Mouse (Mus musculus) adrenal gland, postnatal 14 days (tissue): Measurements from ENCODE around the gene Gstt4. TPM values are rescaled to one million over a fixed set of nuclear protein-coding genes. Genes with fewer than 3 reads are reported as not detected.

Source experiments
- DNase-seq: peaks from one replicate; pipeline ENCODE4 v3.0.0; 2021; ENCODE audit warnings: mixed read lengths
- total RNA-seq: library from RNA; stranded (reverse); gene quantifications from 2 replicates; pipeline ENCODE4 v1.2.3, GENCODE M21; 2021

Gstt4 gene
- total RNA-seq, 1 experiment from 2014 or later, result 0.59 TPM

DNA sequence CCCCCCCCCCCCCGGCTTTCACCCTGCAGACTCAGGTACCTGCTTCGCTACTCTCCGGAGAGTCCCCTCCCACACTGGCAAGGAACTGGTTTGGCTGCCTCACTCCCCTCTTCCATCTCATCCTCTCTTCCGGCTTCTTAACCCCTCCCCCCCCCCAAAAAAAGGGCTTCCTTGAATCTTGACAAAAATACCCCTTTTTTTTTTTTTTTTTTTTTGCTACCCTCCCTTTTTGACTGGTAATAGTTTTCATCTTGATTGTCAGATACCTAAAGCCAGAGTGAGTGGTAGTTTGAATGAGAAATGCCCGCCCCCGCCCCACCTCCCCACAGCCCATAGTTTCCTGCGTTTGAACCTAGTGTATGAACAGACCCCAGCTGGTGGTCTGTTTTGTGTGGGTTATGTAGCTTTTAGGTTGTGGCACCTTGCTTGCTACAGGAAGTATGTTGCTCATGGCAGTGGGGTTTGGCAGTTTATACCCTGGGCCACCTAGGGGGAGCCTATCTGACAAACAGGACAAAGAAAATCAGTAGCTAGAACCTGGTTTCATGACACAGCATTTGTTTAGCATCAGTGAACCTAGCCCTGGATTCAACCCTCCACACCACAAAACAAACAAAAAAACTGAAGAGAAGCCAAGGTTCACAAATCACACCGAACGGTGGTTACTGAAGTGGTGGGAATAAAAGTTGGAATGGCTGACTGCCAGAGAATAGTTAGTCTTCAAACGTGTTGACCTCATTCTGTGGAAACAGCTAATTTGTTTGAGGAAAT, 13.6 kb upstream of the Gstt4 start:
- no peak for DNase-seq

DNA sequence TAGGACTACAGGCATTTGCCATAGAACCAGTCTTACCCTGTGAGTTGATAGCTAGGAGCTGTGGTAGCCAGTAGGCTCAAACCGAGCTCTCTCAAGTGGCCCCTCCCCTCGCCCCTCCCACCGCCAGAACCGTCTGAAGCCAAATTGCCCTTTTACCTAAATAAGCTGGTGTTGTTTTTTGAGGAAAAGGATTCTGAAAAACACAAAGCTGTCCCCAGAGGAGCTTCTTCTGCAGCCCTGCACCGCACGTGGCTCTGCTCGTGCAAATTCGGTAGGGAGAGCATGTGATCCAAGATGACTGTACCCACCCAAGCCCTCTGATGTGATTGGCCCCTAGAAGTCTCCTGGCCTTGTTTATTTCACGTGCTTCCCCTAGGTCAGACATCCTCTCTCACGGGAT, 13.0 kb upstream of the Gstt4 start:
- DNase-seq, result peak; percentile 85

DNA sequence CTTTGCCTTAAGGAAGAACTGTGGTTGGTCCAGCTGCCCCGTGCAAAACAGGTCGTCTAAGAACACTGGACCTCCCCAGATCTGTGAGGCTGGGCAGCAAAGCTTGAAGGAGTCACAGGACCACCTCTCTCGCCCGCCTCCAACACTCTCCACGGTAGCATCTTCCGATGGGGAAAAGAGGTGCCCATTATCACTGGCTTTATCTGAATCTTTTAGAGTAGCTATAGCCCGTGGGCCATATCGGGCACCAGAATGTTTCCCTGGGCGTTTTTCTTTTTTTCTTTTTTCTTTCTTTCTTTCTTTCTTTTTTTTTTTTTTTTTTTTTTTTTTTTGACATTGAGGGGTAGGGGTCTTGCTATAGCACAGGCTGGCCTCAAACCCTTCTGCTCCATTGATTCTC, 12.4 kb upstream of the Gstt4 start:
- DNase-seq, result no peak

DNA sequence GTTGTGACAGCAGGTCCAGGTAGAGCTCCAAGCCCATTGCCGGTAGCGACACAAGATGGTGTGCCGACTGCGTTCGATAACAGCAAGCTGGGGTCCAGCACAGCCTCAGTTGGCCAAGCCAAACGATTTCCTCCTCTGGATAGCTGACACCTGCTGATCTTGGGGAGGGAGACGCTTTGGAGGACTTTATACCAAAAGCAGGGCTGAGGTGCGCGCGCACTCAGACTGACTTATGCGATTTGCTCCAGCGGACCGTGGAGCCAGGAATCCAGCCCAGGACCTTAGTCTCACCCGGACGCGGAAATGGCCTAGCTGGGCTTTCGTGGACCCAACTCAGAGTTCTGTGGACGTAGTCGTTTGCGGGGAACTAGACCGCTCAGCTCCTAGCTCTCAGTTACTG, 11.9 kb upstream of the Gstt4 start:
- DNase-seq, result peak; percentile 89

DNA sequence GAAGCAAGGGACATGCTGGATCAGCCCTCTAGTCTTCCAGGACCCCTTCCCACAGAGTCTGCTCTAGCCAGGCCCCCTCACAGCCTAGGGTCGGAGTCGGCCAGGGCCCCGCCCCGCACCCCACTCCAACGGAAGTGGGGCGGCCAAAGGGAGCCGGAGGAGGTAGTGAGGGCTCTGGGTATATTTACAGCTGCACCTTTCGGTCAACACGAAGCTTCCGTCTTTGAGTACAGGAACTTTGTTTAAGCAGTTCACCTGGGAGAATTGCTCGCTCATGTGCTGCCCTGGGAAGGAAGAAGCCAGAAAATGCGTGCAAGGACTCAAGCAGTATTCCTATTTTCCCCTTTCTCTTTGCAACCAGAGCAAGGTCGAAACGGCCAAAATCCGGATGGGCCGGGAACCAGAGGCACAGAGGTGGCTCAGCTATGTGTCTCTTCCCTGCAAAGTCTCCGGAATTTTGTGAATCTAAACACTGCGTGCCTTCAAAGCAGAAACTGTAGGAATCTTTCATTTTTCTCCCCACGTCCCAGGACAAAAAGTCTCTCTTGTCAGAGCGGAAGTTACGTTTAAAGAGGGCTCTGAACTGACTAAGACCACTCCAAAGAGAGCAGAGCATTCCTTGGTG, 11.2 kb upstream of the Gstt4 start:
- DNase-seq, result peak; percentile 53

DNA sequence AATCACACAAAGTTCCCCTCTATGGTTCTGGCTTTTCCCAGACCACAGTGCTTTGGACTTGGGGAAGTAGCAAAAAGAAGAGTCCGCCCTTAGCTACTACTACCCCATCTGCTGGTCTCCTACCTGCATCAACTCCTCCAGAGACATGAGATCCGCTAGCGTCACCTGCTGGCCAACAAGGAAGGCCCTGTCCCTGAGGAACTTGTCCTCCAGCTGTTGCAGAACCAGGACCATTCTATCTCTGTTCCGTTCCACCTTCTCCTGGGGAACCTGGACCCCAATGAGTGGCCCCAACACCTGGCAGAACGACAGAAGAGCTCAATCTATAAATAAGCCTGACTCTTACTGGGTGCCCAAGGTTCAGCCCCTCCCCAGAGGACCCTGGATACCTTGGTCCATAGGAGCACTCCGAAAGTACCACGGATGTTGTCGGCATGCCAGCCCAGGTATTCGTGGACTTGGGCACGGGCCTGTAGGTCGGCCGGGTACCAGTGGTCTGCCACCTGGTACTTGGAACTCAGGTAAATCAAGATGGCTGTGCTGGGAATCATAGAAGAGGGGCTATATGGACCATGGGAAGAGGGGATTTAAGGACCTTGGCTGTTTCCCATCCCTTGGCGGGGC, 10.0 kb upstream of the Gstt4 start:
- peak; percentile 87 for DNase-seq

DNA sequence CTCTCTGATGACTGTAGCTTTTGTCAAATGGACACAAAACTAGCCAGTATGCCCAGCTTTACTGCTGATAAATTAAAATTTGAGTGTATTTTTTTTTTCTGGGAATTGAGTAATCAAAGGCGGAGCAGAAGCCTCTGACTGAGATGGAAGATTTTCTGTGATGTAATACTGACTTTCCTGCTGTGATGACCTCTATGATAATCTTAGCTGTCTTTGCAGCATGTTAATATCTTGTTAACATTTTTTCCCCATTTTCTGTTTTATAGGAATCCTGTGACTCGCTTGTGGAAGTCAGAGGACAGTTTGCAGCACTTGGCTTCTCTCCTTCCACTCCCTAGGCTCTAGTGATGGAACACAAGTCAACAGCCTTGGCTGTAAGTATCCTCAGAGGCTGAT, 7.9 kb upstream of the Gstt4 start:
- DNase-seq, result no peak

DNA sequence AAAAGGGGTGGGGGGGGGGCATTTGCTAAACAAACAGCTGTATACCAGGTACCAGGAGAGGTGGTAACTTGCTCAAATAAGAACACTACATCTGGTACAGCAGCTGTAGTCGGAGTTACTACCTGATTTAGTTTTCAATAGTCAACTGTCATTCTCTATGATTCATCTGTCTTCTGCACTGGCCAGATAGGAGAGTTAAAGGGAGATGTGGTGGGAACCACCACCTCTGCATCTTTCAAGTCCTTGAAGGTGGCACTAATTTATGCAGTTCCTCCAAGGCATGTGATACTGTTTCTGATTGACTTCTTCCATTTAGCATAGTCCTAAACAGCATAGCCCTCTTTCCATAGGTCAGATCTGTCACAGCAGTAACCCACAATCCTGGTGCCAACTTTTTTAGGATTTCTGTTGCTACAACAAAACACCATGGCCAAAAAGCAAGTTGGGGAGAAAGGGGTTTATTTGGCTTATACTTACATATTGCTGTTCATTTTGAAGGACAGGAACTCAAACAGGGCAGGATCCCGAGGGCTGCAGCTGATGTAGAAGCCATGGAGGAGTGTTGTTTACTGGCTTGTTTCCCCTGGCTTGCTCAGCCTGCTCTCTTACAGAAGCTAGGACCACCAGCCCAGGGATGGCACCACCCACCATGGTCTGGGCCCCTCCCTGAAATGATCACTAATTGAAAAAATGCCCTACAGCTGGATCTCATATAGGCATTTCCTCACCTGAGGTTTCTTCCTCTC, 7.4 kb upstream of the Gstt4 start:
- no peak for DNase-seq

DNA sequence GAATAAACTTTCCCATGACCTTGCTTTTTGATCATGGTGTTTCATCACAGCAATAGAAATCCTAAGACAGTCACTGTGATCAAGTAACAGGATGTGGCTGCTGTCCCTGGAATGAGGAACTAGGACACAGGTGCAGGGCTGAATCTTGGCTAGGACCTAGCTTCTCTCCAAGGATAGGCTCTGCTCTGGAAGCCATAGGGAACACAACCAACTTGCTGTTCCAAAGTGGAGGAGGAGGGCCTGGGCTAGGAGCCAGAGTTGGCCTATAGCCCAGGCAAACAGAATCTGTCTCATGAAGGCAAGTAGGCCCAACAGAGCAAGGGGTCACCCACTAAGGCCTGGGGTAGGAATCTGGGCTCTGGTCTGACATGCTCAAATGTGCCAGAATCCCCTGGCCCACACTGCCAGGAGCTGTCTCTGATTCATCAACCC, 6.2 kb upstream of the Gstt4 start:
- peak; percentile 71 for DNase-seq

DNA sequence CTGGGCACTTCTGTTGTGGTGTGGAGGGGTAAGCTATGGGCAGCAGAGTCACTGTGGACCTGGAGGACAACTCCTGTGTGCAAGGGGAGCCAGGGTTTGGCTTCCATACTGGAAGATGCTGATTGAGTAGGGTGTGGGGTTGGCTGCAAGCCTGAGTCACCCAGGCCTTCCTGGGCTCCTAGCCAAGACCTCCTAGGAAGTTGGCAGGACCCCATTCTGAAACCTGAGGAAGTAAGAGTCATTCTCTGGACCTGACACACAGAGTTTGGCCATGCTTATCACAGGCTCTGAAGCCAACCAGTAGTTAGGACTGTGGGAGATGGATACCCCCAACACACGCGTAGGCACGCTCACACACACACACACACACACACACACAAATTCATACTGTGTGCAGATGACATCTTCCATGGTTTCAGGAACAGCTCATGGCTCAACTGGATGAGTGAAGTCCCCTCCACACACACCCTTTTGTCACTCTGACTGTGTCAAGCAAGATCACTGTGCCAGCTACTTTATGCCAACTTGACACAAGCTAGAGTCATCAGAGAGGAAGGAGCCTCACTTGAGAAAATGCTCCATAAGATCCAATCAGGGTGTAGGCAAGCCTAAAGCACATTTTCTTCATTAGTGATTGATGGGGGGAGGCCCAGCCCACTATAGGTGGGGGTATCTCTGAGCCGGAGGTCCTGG, 5.5 kb upstream of the Gstt4 start:
- DNase-seq, result peak; percentile 87

DNA sequence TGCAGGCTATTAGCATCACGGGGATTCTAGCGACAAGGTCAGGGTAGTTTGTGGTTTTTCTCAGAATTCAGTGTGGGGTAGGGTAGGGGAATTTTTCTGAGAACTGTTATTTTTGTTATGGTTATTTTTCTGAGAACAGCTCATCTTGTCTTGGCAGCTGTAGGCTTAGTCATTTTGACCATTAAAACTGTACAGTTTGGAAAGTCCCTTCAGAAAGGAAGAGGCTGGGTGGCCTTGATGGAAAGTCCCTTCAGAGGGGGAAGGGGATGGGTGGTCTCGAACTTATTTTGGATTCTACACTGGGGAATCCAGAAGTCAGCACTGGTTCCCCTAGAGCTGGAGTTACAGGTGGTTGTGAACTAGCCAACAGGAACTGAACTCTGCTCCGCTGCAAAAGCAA, 2.2 kb upstream of the Gstt4 start:
- DNase-seq, result no peak

DNA sequence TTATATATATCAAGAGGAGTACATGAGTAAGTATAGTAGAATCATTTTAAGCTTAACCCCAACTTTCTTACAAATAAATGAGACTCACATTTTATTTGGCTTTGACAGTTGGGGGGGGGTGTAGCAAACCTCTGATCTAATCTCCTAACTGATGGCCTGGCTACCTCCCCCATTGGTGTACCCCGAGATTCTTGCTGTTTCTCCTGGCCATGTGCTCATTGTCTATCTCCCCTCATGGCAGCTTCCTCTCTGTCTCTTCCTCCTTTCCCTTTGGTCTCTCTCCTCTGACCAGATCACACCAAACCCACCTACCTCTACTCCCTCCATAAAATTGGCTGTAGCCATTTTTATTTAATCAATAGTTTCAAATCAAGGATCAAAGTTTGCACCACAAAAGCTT, 1.4 kb upstream of the Gstt4 start:
- DNase-seq, result no peak

DNA sequence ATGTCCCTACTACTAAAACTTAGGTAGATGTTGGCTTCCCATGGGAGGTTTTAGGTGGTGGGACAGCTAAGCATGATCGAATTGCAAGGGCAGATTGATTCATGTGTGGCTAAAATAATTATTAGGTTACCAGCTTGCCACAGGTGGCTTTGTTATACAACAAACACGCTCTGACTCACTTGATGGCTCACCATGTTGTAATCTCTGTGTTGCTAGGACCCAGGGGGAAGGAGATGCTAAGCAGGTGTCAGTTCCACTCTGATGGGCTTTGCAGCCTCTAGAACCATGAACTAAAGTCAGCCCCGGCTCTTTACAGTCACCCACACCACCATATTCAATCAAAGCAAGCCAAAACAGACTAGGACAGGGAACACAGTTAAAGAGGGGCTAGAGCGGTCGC, 2.5 kb downstream of the Gstt4 start:
- no peak for DNase-seq

DNA sequence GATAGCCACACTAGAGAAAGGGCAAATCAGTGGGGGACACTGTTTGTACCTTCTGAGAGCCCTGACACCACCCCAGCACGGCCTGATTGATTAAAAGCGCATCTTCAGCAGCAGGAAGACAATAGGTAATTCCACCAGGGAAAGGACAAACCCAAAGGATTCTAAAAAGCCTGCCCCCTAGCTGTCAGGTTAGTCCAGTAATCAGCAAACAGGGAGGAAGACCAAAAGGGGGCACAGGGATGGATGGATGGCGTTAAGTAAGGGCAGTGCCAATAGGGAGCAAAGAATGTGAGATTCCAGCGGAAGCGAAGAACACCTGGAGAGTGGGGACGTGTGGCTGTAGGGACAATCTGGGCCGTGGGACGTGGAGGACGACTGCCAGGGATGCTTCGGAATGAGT, 3.7 kb downstream of the Gstt4 start:
- DNase-seq, result no peak

DNA sequence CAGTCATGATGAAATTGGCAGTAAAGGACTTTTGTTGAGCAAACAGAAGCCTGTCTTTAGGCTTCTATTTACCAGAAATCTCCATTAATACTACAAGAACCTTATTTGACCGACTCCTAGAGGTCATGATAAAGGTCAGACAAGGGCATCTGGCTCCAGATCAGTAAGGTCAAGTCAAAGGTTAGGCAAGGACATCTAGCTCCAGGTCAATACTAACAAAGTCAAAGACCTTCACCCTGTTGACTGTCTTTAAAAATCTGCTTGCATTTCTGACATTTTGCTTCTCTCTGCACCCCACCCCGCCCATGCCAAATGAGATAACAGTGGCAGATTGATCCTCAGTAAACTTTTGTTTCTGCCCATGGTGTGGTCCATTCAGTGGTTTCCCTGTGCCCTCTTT, 18.1 kb downstream of the Gstt4 start:
- no peak for DNase-seq

DNA sequence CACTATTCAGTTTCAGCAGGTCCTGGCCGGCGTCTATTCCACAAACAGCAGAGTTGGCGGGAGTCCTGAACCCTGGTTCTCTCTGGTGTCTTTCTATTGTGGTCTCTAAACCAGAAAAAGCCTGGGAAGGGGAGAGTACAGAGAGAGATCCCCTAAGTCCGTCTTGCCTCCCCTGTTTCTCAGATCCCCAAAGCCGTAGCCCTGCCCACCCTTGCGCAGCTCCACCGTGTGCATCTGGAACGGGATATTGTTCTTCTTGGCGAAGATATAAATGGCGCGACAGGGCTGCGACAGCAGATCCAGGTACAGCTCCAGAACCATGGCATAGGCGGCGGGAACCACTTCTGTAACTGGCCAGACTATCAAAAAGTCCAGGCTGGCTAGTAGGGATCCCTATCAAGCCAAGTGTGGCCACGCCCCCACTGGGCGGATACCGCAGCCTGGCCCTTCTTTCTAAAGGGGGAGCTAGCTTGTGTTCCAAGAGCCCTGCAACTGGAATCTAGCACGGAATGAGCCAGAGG, 24.1 kb downstream of the Gstt4 start, which contains the start of gene Gstt1:
Gstt1 (minus strand) TSS at position 409 of the 521 bp plus-strand sequence.
- peak; percentile 79 for DNase-seq

DNA sequence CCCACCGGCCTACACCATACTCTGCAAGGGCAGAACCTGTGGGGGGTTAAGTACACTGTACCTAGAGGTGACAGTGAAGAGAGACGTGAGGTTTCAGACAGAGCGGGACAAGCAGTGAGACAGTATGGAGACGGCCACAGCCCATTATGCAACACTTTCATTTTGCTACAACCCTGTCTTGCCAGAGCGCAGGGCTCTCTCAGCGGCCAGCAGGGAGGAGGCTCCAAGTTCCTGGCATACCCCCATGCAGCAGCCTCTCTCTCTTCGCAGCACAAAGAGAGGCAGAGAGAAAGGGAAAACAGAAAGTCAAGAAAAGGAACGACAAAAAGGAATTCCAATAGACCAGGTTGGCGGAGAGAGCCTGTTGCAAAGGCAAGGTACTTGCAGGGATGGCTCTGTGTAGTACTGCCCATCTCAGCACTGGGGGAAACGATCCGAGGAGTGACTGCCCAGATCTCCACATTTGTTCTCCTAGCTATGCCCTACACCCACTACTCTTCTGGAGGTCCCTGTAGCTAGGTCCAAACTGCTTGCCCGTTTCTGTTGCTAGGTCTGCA, 24.6 kb downstream of the Gstt4 start:
- DNase-seq, result peak; percentile 71

DNA sequence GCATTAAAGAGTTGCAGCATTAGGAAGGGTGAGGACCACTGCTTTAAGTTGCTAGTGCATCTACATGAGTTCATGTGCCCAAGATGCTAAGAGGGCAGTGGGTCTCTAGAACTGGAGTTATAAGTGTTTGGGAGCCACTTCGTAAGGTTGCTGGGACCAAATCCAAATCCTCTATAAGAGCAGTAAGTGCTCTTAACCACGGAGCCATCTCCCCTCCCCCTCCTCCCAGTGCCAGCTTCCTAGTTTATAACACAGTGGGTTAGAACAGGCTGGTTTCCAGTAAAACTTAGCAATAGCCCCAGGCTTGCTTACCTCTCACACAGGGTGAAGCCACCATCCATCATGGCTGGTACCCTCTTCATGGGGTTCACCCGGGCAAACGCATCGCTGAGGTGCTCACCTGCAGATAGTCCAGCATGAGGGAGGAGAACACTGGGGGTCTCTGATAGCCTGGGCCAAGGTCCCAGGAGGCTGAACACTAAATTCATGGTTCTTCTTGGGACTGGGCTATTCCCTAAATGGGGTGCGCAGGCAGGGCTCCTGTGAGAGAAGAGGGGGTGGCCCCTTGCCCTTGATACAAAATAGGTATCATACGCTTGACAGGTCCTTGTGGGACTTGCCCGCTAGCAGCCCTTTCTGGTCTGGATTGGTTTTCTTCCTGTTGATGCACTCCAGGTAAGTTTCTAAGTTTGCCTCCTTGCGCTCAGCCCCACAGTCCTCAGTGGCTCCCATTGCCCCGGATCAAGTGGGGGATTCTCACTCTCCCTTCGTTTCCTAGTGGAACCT, 25.4 kb downstream of the Gstt4 start:
- no peak for DNase-seq

DNA sequence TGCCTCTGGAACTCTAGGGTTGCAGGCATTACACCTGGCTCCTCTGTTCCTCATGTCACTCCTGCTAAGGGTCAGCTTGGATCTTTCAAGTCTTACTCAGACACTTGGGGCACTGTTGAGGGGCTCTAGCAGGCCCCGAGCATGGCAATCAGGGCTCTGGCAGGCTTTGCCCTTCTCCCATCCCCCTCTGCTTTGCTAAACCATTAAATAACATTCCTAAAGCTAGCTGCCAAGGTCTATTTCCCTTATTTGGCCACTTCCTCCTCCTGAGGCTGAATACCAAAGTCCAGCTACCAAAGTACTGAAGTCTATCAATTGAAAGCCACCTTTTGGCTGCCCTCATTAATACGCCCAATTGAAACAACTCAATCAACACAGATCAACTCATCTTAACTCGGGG, 27.5 kb downstream of the Gstt4 start:
- peak; percentile 59 for DNase-seq

DNA sequence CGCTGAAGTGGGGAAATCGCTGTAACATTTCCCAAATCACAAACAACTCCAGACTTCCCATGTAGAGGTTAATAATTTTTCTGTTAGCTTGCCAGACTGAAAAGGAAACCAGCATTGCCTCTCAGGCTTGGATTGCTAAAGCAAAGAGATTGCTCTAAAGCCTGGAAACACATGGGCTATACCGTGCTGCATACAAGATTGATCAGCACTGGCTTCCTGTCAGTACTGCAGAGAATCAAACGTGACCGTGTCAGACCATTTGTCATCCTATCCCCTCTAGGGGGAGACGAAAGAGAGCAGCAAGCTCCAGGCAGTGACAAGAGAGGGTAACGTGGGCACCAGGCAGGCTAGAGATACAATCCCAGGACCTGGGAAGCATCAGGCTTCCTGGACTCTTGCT, 31.6 kb downstream of the Gstt4 start:
- DNase-seq, result no peak

DNA sequence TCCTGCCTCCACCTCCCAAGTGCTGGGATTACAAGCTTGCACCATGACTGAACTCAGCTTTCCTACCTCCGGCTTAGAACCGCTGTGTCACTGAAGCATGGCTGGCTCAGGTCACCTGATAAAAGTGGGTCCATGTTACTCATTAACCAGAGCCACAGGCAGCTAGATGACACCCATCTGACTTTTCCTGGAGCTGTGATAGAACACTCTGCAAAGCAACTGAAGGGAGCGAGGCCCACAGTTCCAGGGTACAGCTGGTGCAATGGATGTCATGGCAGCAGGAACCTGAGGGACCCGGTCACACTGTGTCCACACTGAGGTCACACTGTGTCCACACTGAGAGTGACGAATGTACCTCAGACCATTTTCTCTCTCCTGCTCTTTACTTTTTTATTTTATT, 32.5 kb downstream of the Gstt4 start:
- no peak for DNase-seq
